Mouse (Mus musculus) olfactory bulb, adult 2 months (tissue): Measurements from ENCODE around the gene Tubgcp6.

Source experiments
- CTCF ChIP-seq: fragments of 200-500 bp; IDR thresholded peaks from 2 replicates; pipeline ENCODE4 v1.5.1; 2012; ENCODE audit warnings: low read depth, mild to moderate bottlenecking, low read length, moderate library complexity; ENCODE audit not compliant: insufficient read depth
- POLR2A ChIP-seq: fragments of 200-500 bp; IDR thresholded peaks from 2 replicates; pipeline ENCODE4 v1.6.1; 2012; ENCODE audit warnings: mild to moderate bottlenecking, low read depth, low read length, moderate library complexity; ENCODE audit not compliant: insufficient read depth

DNA sequence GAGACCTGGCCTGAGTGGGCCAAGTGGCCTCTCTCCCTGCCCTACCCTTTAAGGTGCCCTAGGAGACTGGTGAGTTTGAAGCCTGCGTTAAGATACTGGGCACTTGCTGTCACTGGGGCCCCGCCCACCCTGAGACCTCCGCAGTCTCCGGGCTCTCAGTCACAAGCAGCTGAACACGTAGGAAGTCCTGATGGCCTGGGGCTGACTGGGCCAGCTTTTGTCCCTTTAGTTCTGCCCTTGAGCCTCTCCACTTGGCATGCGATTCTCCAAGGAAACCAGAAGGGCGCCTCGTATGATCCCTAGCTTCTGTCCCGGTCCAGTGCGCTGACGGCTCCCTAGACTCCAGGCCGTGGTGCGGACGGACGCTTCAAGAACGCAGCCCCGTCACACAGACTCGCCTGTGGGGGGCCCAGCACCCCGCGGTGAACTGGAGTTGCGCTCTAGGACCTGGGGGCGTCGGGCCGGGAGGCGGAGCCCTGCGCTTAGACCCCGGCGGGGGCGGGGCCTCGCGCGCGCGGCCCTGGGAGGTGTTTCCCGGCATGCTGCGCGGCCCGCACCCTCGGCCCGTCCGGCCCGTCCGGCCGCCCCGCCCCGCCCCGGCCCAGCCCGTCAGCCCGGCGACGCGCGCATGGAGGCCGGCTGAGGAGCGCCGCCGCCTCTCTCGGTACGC, 47.3 kb downstream of the Tubgcp6 start:
- TF ChIP-seq CTCF (no peak; the same call in 1 of the 2 replicates), POLR2A (peak; percentile 66)
